Mouse (Mus musculus) thymus, adult 2 months (tissue): ENCODE data around the gene Padi1.

Experiments
- CTCF ChIP-seq: fragments of 200-500 bp; IDR thresholded peaks from 2 replicates; pipeline ENCODE4 v1.5.1; 2012; ENCODE audit warnings: mild to moderate bottlenecking, control low read depth, low read length, moderate library complexity, borderline replicate concordance; ENCODE audit not compliant: control insufficient read depth, poor library complexity, insufficient read depth; ENCODE audit errors: extremely low read depth
- POLR2A ChIP-seq: fragments of 200-500 bp; IDR thresholded peaks from 2 replicates; pipeline ENCODE4 v1.6.1; 2012; ENCODE audit warnings: mild to moderate bottlenecking, low read length, control low read depth, moderate library complexity; ENCODE audit not compliant: control insufficient read depth, poor library complexity, insufficient read depth; ENCODE audit errors: extremely low read depth

DNA sequence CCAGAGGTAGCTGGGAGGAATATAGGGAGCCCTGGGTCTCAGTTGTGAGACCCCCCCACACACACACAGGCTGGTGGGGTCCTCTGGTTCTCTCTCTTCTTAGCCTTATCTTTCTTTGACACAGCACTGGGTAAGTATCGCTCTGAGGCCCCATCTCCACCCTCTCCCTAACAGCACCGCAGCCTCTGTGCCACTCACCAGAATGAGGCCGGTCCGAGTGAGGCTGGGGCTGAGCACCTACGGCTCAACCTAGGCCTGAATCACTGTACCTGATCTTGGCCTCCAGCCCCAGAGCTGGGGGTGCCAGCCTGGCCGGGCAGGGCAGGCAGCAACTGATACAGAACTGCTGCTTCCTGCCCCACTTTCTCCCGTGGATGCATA lies 15.2 kb upstream of the Padi1 start:
- TF ChIP-seq CTCF (no peak), POLR2A (no peak)
